Mouse (Mus musculus) 3T3-L1 (cell line): ENCODE results near the gene Zcchc14.
A peak's percentile ranks its signal among the peaks of the same experiment; 100 is the strongest.

Experiments
- DNase-seq: peaks from one replicate; pipeline ENCODE4 v3.0.0-alpha.2; 2015; ENCODE audit warnings: low read depth, low spot score

The Zcchc14 gene

DNA sequence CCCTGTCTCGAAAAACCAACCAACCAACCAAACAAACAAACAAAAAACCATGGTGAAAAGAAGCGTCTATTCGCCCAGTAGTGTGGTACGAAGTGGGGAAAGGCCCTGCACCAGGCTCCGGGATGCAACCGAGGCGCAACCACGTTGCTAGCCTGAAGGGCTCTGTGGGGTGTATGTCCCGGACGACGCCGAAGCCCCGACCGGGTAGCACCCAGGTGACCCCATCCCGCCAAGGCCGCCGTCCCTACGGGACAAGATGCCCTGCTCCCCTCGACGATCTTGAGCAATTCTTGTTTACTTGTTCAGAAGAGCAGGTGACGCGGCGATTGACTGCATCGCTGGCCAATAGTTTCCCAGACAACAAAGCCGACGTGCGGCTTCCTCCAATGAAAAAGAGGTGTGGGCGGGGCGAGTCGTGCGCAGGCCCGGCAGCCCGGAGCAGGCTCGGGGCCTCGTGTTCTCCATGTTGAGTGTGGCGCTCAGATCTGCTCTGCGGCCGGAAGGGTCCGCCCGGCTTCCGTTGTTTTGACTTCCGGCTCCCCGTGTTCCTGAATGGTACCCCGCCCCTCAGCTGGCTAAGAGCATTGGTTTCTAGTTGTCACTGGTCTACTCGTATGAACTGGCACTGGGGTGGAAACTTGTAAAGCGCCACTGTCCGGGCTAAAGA lies 67.4 kb downstream of the Zcchc14 start:
- DNase-seq: peak; percentile 95

DNA sequence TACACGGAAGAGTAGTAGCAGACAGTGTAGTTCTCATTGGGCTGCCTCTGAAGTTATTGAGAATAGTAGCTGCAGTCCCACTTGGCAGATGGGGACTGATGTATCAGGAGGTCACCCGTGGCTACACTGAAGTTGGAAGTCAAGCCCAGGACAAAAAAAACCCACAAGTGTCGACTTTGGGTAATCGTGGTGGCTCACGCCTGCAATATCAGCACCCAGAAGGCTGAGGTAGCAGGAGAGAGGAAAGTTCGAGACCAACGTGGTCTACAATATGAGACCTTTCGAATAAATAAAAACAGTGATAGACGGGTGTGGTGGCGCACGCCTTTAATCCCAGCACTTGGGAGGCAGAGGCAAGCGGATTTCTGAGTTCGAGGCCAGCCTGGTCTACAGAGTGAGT lies 68.0 kb downstream of the Zcchc14 start:
- DNase-seq: no peak

DNA sequence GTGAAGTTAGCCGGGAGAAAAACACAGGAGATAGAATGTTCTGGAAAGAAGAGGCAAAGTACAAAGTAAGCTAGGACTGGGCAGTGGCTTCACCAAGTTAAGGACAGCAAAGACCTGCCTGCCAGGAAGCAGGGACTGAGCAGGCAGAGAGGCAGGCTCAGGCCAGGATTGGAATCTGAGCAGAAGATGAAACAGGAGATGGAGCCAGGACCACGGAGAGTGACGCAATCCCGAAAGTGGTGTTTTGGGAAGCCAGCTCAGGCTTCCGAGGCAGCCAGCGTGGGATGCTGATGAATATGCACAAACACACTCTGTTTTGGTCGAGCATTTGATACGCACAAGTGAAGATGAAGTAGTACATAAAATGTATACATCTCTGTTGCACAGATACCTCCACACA lies 69.0 kb downstream of the Zcchc14 start:
- DNase-seq: peak; percentile 49

DNA sequence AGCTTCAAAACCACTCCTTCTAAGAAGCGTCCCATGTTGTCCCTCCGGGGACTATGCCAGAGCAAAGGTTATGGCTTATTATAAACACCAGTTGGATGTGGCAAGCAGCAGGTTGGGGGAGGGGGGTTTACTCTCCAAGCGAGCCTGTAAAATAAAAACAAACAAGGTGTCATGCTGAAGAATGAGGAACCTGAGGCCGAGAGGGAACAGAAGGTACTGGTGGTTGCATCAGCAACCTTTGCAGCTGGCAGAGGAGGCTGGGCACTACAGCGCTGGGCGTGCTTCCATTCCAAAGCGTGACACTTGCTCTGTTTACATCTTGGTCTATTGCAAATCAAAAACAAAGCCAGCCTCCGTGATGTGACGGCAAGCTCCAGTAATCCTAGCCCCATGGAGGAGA lies 72.2 kb downstream of the Zcchc14 start:
- DNase-seq: no peak

DNA sequence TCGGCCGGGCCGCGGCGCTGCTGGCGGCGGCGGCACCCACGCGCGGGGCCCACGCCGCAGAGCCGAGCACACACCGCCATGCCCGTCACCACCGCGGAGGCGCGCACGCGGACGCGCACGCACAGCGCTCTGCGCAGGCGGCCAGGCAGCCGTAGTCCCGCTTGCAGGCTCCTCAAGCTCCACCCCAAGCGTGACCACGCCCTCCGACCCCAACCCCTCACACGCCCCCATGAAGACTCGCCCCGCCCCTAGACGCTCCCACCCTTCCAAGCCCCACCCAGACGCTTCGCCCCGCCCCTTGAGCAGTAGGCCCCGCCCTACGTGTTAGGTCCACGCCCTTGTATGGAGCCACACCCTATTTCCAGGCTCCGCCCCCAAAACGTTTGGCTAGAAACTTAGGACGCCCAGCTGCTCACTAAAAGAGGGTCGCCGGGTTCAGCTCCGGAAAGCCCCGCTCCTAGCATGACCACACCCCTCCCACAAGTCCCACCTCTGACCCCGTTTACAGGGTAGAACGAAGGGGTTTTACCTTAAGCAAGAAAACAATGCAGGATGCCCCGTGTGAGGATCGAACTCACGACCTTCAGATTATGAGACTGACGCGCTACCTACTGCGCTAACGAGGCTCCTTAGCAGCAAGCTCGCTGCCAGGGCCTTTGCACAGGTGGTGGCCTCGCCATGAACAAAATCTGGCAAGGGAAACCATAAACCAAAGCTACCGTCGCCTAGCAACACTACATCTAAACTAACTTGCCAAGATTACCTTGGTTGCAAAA lies 73.8 kb downstream of the Zcchc14 start, which contains the start of gene Fbxo31:
Gene Fbxo31, minus strand, starts transcription at position 131 of the 776 bp plus-strand sequence.
- no peak for DNase-seq

DNA sequence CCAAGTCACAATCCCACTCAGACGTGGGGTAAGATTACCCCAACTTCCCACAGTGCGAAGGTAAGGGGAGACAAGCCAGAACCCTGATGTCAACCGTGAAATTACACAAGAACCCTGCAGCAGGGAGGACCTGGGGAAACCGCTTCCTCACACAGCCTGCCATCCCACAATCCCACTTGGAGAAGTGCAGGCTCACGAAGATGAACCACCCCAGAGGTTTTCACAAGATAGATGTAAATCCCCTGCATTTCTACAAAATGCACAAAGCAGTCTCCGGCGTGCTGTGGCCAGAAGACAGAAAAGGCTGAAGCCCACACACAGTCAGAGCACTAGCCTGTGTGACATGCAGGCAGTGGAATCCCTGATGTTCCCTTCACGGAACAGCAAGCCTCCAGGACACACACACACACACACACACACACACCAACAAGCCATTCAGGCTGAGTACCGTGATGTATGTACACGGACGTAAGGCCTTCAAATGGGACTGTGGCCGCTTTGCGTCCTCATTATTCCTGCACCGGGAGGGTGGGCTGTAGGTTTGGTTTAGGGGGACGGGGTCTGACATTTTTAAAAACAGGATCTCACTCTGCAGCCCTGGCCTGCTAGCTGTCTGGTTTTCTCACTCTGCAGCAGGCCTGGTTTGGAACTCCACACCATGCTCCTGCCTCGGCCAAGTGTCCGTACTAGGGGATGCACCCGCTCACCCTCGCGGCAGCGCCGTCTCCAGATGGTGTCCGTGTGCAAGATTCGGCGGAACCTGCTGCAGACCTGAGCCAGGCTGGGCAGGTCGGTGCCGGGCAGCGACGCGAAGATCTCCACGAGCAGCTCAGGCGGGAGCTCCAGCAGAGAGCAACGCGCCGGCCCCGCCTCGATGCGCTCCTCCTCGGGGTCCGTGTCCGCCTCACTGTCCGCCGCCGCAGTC lies 74.7 kb downstream of the Zcchc14 start:
- no peak for DNase-seq

DNA sequence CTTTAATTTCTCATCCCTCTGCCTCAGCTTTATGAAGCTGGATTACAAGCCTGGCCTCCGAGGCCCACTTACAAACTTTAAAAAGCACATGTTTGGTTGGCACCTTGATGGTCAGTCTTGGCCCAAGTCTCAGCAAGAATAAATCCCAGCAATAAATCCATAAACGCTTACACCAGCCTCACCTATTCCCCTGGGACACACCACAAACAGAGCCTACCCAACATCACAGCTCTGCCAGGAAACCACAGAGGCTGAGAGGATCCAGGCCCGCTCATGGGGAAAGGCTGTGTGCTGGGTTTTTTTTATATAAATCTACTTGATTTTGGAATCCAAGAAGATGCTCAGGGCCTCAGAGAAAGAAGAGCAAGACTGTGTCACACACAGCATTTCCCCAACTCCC lies 77.0 kb downstream of the Zcchc14 start:
- DNase-seq: peak; percentile 19

DNA sequence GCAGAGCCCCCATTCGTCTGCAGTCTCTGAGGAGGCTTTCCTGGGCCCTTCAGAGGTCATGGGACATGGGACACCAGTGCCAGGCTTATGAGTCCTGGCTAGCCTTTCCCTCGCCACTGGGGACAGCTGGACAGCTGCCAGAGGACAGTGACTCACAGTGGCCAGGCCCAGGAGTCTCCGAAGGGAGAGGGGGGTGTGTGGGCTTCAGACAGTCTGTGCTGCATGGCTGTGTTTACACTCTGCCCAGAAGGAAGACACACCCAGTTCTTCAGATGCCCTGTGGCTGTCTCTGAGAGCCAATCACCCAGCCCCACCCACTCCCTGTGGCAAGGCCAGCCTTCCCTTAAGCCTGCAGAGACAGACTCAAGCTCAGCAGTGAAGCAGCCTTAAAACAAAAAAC lies 79.4 kb downstream of the Zcchc14 start:
- DNase-seq: peak; percentile 83

DNA sequence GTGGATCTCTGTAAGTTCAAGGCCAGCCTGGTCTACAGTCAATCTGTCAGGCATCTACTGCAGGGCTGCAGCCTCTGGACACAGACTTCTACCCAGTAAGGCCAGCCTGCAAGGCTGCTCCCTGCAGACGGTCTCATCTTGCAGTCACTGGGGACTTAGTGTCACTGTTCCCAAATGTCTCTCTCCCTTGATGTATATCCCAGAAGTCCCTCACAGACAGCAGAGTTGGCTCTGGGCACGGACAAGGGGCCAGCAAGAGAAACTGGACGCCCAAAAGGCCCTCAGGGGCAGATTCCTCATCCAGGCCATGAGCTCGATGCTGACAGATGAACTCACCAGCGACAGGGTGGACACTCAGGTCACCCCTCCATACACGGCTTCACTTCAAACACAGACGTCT lies 80.6 kb downstream of the Zcchc14 start:
- no peak for DNase-seq

DNA sequence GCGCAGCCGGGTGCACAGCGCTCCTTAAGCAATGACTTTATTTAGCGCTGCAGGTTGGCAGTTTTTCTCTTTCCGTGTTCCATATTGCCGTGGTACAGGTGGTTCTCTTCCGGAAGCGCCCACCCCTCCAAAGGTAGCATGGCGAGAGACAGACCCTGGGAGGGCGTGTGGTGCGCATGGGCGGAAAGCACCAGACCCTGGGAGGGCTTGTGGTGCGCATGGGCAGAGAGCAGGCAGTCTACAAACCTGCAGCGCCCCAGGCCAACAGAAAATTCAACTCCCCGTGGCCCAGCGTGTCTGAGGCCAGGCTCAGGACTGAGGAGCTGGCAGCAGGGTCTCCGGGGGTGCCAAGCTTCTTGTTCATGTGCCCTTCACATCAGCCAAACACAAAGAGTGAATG lies 81.9 kb downstream of the Zcchc14 start:
- no peak for DNase-seq

DNA sequence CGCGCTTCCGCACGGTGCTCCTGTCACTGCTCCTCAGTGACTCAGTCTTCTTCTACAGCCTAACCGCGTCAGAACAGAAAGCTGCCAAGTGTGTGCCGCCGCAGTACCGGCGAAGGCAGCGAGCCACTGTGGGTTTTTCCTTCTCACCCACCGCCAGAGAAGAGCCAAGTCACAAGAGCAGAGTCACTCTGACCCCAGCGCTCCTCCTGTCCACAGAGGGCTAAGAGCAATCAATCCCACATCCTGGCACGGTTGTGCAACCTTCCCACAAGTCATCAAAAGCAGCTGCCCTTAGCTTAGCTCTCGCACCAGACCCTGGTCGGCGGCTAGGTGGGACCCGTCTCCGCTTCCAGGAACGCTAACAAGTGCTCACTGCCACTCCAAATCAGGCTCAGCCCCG lies 82.4 kb downstream of the Zcchc14 start:
- DNase-seq: no peak

DNA sequence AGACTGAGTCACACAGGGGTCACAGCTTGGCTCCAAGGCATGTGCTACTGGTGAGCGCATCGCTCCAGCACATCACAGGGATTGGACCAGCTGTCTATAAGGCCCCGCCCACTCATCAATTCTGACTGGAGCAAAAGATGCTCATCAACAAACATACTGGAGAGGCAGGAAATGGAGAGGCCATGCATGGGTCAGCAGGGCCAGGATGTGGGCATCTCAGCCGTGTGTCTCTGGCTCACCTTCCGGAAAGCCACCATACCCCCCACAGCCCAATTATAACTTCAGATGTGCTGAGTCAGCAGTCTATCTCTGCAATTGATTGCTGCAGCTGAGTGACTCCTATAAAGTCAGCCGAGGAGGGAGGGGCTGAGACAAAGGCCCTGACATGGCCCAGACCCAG lies 84.4 kb downstream of the Zcchc14 start:
- DNase-seq: no peak

DNA sequence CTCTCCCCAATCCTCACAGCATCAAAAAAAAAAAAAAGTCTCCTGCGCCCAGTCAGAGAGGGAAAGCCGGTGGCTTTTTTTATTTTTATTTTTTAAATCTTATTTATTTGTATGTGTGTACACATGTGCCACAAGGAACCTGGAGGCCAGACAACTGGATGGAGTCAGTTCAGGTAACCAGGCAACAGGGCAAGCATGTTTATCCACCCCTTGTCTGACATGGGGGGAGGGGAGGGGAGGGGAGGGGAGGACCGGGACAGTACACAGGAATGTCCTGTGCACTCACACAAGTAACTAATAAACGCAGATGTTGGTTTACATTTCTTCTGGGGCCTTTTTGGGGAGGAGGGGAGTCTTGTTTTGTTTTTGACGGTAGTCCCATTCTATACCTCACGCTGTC lies 89.0 kb downstream of the Zcchc14 start:
- no peak for DNase-seq

DNA sequence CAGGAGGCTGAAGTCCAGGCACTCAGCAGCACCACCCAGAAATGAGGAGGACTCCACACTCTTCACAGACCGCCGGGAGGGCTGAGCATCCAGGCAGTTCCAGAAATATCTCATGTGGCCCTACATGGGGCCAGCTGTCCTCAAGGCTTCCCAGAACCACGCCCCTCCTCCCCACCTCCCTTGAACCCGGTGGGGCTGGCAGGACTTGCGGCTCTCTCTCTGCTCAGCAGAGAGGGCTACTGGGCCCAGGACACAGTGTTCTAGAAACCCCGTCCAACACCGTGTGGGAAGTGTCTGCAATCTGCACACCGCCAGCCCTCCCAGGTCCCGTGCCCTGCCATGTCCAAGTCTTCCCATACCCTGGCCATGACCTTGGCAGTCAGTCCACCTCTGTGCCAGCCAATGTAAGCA lies 89.8 kb downstream of the Zcchc14 start:
- no peak for DNase-seq

DNA sequence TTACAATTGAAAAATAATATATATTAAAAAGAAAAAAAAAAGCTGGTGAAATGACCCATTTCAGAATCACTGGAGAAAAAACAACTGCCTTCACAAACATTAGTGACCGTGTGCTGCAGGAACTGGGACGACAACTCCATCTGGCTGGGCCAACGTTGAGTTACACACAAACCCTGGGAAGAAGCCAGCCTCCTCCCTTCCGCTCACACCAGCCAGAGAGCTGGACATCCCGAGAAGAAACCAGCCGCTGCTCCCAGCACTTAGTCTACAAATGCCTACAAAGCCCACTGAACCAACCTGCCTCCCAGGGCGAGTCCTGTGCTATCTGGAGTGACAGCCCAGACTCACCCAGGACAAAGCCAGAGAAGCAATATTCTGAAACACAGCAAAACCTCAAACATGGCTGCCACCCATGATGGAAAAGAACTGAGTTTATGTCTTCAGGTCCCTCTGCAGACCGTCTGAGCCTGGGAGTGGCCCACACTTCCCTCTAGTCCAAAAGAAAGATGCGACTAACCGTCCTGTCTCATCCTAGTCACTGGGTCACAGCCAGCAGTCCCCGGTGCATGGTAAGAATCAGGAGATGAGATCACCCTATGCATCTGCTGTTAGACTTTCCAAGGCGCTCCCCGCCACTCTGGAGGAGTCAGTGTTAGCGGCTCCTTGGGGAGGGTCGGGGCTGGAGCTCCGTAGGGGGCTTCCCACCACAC lies 90.9 kb downstream of the Zcchc14 start:
- DNase-seq: no peak

DNA sequence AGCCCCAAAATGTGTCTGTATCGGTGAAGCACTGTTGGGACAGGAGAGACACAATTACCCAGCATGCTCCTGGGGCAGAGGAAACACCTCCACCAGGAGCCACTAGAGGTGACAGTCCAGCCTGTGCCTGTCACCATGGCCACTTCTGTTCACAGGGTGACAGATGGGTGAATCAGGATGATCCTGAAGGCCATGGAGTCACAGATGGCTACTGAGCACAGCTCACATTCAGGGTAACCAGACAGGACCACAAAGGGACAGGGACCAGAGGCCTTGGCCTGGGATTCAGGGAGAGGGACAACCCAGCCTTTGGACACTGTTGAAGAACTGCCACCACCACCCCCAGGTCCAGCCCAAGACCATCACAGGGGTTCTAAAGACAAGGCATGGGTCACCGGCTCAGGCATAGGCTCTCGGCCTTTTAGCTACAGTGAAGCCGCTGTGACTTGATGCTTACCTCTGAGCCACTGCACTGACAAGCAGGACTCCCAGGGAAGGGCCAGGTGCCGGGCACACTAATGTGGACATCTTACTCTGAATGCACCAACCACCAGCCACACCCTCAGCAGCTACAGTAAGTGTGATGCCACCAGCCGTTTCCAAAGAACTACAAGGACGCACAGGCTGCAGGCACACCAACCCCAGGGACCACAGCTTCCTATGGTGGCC lies 92.1 kb downstream of the Zcchc14 start:
- DNase-seq: no peak

DNA sequence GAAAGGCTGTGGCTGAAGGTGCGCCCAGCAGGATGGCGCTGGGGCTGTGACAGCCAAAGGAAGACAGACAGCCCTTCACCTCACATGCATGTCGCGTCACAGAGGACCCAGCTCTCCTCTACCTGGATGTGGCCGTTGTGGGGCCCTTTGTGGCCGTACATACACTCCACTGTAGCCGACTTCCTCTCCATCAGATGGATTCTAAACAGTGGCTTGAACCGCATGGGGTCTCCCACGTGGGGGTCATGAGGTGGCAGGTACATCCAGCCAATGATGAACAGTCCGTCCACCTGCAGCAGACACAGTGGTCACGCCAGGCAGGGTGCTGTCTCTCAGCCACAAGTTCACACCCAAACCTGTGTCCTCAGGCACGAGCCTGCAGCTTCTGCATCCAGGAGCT lies 92.9 kb downstream of the Zcchc14 start:
- DNase-seq: no peak

DNA sequence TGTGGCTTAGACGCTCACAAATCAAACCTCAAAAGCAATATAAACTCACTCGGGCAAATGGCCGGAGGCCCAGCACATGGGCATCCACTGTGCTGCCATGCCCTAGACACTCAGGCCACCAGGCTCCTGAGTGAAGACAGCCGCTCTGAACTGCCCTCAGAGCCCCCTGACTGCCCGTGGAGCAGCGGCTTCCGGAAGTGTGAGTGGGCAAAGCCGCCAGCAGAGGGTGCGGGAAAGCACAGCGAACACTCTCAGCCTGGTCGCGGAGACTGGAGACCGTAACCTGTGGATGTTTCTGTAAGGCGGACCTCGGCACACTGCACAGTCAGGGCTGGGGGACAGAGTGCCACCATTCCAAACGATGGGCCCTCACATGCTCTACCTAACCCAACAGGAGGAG lies 94.2 kb downstream of the Zcchc14 start:
- no peak for DNase-seq

DNA sequence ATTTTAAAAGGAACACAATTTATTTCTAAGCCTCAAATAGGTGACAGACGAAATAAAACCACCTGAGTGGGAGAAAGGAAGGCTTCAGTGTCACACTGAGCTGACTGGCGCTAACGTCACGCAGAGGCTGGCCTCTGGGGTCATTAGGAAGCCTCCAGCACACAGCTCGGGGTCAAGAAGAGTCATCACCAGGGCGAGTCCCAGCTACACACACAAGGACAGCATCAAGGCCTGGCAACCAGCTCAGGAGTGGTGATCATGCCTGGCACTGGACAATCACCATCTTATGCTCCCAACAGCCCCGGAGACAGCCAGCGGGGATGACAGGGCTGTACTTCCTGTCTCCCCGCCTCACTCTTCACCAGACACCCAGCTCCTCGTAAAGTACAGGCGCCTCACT lies 95.0 kb downstream of the Zcchc14 start:
- DNase-seq: no peak

DNA sequence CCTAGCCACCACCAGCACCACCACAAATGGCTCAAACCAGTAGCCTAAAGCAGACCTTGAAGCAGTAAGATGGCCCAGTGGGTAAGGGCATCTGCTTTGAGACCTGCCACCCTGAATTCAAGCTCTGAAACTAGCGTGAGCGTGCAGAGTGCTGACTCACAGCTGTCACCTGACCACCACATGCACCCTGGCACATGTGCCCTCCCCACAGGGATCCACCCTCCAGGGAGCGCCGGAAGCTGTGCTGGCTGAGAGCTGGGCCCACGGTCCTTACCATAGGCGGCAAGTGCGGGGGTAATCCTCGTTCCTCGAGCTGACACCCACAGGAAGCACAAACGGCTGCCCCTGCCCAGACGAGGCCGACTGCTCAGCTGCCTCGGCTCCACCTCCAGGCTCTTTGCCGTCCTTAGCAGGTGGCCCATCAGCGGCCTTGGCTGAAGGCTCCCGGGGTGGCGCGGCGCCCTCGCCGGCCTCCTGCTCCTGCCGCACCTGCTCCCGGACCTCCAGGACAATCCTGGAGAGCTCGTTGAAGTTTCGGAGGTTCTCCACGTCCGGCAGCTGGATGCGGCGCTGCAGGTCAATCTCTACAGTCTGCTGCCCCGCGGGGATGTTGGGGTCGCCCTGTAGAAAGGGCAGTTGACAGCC lies 98.7 kb downstream of the Zcchc14 start:
- DNase-seq: no peak

DNA sequence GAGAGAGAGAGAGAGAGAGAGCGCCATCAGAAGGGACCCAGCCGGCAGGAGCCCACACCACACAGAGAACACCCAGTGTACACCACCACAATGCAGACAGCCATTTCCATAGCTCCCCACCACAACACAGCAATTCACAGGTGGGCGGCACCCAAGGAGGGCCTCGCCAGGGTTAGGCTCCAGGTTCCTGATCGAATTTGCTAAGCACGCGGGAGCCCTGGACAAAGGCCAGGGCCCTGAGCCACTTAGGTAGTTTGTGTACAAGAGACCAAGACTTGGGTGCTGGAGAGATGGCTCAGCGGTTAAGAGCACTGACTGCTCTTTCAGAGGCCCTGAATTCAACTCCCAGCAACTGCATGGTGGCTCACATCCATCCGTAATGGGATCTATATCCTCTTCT lies 100.2 kb downstream of the Zcchc14 start:
- DNase-seq: no peak
